Mouse (Mus musculus): ENCODE data around the gene Prpsap2.

DNA sequence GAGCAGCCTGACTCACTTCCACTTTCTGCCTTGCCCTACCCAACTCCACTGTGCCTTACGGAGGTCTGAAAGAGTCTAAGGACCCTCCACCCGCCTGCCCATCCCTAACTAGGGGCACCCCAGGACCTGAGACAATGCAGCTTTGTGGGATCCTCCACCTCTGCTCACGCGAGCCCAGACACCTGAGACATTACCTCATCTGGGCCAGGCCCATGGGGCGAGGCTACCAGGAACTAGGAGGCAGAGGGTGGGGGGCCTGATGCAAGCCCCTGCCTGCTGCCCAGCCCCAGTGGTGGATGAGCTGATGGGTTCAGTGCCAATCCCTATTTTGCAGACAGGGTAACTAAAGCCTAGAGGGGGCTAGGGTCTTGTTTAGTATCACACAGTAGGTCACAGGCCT lies 62.4 kb downstream of the Prpsap2 start:
- TF ChIP-seq CTCF (IDR thresholded peaks at IDR 0.05; ENCODE audit: borderline replicate concordance, extremely low read depth, insufficient read depth, insufficient read length) (no peak), POLR2A (IDR thresholded peaks at IDR 0.05; ENCODE audit: borderline replicate concordance, extremely low read depth, insufficient read depth, insufficient read length, poor library complexity, severe bottlenecking) (no peak)
